Mouse (Mus musculus): Measurements from ENCODE around the gene Oit1.

DNA sequence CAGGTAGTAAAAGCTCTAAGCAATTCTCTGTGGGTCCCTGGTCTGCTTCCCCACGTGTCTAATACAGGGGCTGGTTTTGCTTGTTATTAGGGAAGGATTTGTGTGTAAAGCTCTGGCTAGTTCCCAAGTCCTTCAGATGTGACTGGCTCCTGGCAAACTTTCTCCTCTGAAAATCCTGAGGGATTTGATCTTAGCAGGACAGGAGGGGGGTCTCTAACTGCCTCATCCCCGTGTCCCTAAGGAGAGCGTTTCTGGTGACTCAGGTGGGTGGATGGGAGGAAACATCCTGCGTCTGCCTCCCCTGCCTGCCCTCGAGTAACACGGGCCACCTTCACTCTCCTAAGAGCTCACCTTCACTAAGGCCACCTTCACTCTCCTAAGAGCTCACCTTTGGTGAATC is 48.2 kb downstream of the Oit1 start:
- TF ChIP-seq POLR2A (IDR thresholded peaks at IDR 0.05; ENCODE audit: low read depth, low read length) (no peak), CTCF (IDR thresholded peaks at IDR 0.05; ENCODE audit: borderline replicate concordance, insufficient read depth, low read length) (no peak)

Measured in embryonic fibroblast, embryonic 13.5 days (primary cell).